Mouse (Mus musculus) MEL (cell line): ENCODE measurements around the gene Uso1. TPM values are rescaled to one million over a fixed set of nuclear protein-coding genes. Genes with fewer than 3 reads are reported as not detected.

Experiments used
- DNase-seq: peaks from one replicate; pipeline ENCODE4 v3.0.0; 2011; ENCODE audit warnings: low read depth, low spot score
- H3K27ac ChIP-seq: 2 replicates; pipeline ENCODE4 v1.5.1; 2012; ENCODE audit warnings: low read depth, mild to moderate bottlenecking, control low read depth, low read length, moderate library complexity; ENCODE audit not compliant: control insufficient read depth
- H3K27me3 ChIP-seq, 2 experiments: fragments of 150-350 bp in 1 of 2; sonication (generic) in 1 of 2; 2 replicates each; pipeline ENCODE4 v1.6.1; 2012; ENCODE audit warnings: low read length in 2 of 2, mild to moderate bottlenecking in 2 of 2, improper control_type of control experiment in 1 of 2, moderate library complexity in 1 of 2; ENCODE audit not compliant: insufficient read depth in 2 of 2, control insufficient read depth in 1 of 2
- H3K36me3 ChIP-seq, 2 experiments: 2 replicates each; pipeline ENCODE4 v1.6.1; 2012 to 2014; ENCODE audit warnings: low read length in 2 of 2, improper control_type of control experiment in 1 of 2, inconsistent platforms in 1 of 2, mild to moderate bottlenecking in 1 of 2; ENCODE audit not compliant: insufficient read depth in 2 of 2, control insufficient read depth in 1 of 2
- H3K4me1 ChIP-seq, 2 experiments: fragments of 150-350 bp in 1 of 2; sonication (generic) in 1 of 2; 2 replicates each; pipeline ENCODE4 v1.6.1; 2012; ENCODE audit warnings: low read length in 2 of 2, improper control_type of control experiment in 1 of 2, mild to moderate bottlenecking in 1 of 2; ENCODE audit not compliant: insufficient read depth in 2 of 2, control insufficient read depth in 1 of 2
- H3K4me3 ChIP-seq, 2 experiments: fragments of 150-350 bp in 1 of 2; sonication (generic) in 1 of 2; 2 replicates each; pipeline ENCODE4 v1.5.1; 2012; ENCODE audit warnings: low read depth in 2 of 2, low read length in 2 of 2, mild to moderate bottlenecking in 2 of 2, moderate library complexity in 2 of 2, control low read depth in 1 of 2, improper control_type of control experiment in 1 of 2; ENCODE audit not compliant: control insufficient read depth in 1 of 2, insufficient read depth in 1 of 2
- H3K79me2 ChIP-seq: 2 replicates; pipeline ENCODE4 v1.6.1; 2012; ENCODE audit warnings: mild to moderate bottlenecking, low read length, moderate library complexity; ENCODE audit not compliant: control insufficient read depth, poor library complexity, insufficient read depth
- H3K9ac ChIP-seq: 2 replicates; pipeline ENCODE4 v1.6.1; 2012; ENCODE audit warnings: low read depth, mild to moderate bottlenecking, control low read depth, low read length, moderate library complexity; ENCODE audit not compliant: control insufficient read depth, poor library complexity, severe bottlenecking
- H3K9me3 ChIP-seq: fragments of 150-350 bp; sonication (generic); replicated peaks from 2 replicates; pipeline ENCODE4 v1.6.1; 2012; ENCODE audit warnings: mild to moderate bottlenecking, low read length, improper control_type of control experiment, moderate library complexity; ENCODE audit not compliant: insufficient read depth
- BHLHE40 ChIP-seq: IDR thresholded peaks from 2 replicates; pipeline ENCODE4 v1.6.1; 2012; ENCODE audit warnings: low read depth, mild to moderate bottlenecking, inconsistent platforms, low read length, improper control_type of control experiment, borderline replicate concordance
- CTCF ChIP-seq, 3 experiments: IDR thresholded peaks in 2 of 3; conservative IDR thresholded peaks in 1 of 3; 2 replicates each; pipeline ENCODE4 v1.5.1; 2011 to 2012; ENCODE audit warnings: low read length in 3 of 3, low read depth in 2 of 3, mild to moderate bottlenecking in 2 of 3, improper control_type of control experiment in 1 of 3, inconsistent platforms in 1 of 3, mixed read lengths in 1 of 3, moderate library complexity in 1 of 3; ENCODE audit not compliant: control insufficient read depth in 1 of 3, insufficient read depth in 1 of 3, poor library complexity in 1 of 3, severe bottlenecking in 1 of 3
- EP300 ChIP-seq, 2 experiments: IDR thresholded peaks; 2 replicates each; pipeline ENCODE4 v1.6.1; 2011; ENCODE audit warnings: improper control_type of control experiment in 2 of 2, low read length in 2 of 2, low read depth in 1 of 2, mild to moderate bottlenecking in 1 of 2
- ETS1 ChIP-seq: IDR thresholded peaks from 2 replicates; pipeline ENCODE4 v1.6.1; 2012; ENCODE audit warnings: low read depth, mild to moderate bottlenecking, inconsistent platforms, low read length, improper control_type of control experiment, moderate library complexity
- GATA1 ChIP-seq: IDR thresholded peaks from 2 replicates; pipeline ENCODE4 v1.6.1; 2011; ENCODE audit warnings: low read depth, low read length, improper control_type of control experiment
- MAX ChIP-seq: IDR thresholded peaks from 2 replicates; pipeline ENCODE4 v1.6.1; 2011; ENCODE audit warnings: low read length, improper control_type of control experiment
- MXI1 ChIP-seq: IDR thresholded peaks from 2 replicates; pipeline ENCODE4 v1.6.1; 2011; ENCODE audit warnings: mild to moderate bottlenecking, low read depth, low read length, improper control_type of control experiment
- MYB ChIP-seq: IDR thresholded peaks from 2 replicates; pipeline ENCODE4 v1.6.1; 2011; ENCODE audit warnings: mild to moderate bottlenecking, low read depth, low read length, improper control_type of control experiment
- MYC ChIP-seq: IDR thresholded peaks from 2 replicates; pipeline ENCODE4 v1.6.1; 2011; ENCODE audit warnings: low read depth, mild to moderate bottlenecking, low read length, improper control_type of control experiment, moderate library complexity
- NELFE ChIP-seq: IDR thresholded peaks from 2 replicates; pipeline ENCODE4 v1.6.1; 2011; ENCODE audit warnings: low read depth, low read length, improper control_type of control experiment
- NRF1 ChIP-seq: IDR thresholded peaks from 2 replicates; pipeline ENCODE4 v1.6.1; 2014; ENCODE audit warnings: low read depth, mild to moderate bottlenecking, inconsistent platforms, low read length, improper control_type of control experiment, moderate library complexity; ENCODE audit not compliant: poor library complexity, insufficient read depth, severe bottlenecking
- POLR2AphosphoS2 ChIP-seq: IDR thresholded peaks from 2 replicates; pipeline ENCODE4 v1.6.1; 2011; ENCODE audit warnings: low read length, improper control_type of control experiment
- POLR2AphosphoS5 ChIP-seq: IDR thresholded peaks from 2 replicates; pipeline ENCODE4 v1.6.1; 2012; ENCODE audit warnings: low read depth, borderline replicate concordance, mild to moderate bottlenecking, inconsistent platforms, low read length, moderate library complexity, mixed read lengths
- RAD21 ChIP-seq: IDR thresholded peaks from 2 replicates; pipeline ENCODE4 v1.6.1; 2011; ENCODE audit warnings: mild to moderate bottlenecking, low read depth, low read length, improper control_type of control experiment
- RCOR1 ChIP-seq: IDR thresholded peaks from 2 replicates; pipeline ENCODE4 v1.6.1; 2012; ENCODE audit warnings: low read depth, mild to moderate bottlenecking, inconsistent platforms, low read length, improper control_type of control experiment
- SMC3 ChIP-seq: IDR thresholded peaks from 2 replicates; pipeline ENCODE4 v1.6.1; 2011; ENCODE audit warnings: low read depth, low read length, improper control_type of control experiment
- TAL1 ChIP-seq: IDR thresholded peaks from 2 replicates; pipeline ENCODE4 v1.6.1; 2012; ENCODE audit warnings: mild to moderate bottlenecking, inconsistent platforms, low read length, moderate library complexity, mixed read lengths
- TCF12 ChIP-seq: IDR thresholded peaks from 2 replicates; pipeline ENCODE4 v1.6.1; 2014; ENCODE audit warnings: low read depth, mild to moderate bottlenecking, inconsistent platforms, low read length, improper control_type of control experiment, moderate library complexity
- ZC3H11A ChIP-seq: IDR thresholded peaks from 2 replicates; pipeline ENCODE4 v1.6.1; 2012; ENCODE audit warnings: low read depth, mild to moderate bottlenecking, inconsistent platforms, low read length, improper control_type of control experiment
- ZNF384 ChIP-seq: IDR thresholded peaks from 2 replicates; pipeline ENCODE4 v1.6.1; 2012; ENCODE audit warnings: low read depth, mild to moderate bottlenecking, inconsistent platforms, low read length, improper control_type of control experiment
- polyA plus RNA-seq, 2 experiments: library from polyadenylated mRNA; stranded (reverse) in 1 of 2; unstranded in 1 of 2; fragments of >175 nt in 1 of 2; fragments of >200 nt in 1 of 2; gene quantifications; 2 replicates each; pipeline versions ENCODE4 v1.2.1 to v1.2.4; 2012; ENCODE audit warnings: low replicate concordance in 2 of 2, low read depth in 1 of 2; ENCODE audit not compliant: insufficient read length in 2 of 2, insufficient read depth in 1 of 2, missing spikeins in 1 of 2
- total RNA-seq: library from RNA; depleted of rRNA; stranded (reverse); fragments of 300-350 nt; gene quantifications from 2 replicates; pipeline ENCODE4 v1.2.3, GENCODE M21; 2012

Gene Uso1
- total and polyA plus RNA-seq, 3 experiments, result 22.1 to 69.1 (median 62.0) TPM

DNA sequence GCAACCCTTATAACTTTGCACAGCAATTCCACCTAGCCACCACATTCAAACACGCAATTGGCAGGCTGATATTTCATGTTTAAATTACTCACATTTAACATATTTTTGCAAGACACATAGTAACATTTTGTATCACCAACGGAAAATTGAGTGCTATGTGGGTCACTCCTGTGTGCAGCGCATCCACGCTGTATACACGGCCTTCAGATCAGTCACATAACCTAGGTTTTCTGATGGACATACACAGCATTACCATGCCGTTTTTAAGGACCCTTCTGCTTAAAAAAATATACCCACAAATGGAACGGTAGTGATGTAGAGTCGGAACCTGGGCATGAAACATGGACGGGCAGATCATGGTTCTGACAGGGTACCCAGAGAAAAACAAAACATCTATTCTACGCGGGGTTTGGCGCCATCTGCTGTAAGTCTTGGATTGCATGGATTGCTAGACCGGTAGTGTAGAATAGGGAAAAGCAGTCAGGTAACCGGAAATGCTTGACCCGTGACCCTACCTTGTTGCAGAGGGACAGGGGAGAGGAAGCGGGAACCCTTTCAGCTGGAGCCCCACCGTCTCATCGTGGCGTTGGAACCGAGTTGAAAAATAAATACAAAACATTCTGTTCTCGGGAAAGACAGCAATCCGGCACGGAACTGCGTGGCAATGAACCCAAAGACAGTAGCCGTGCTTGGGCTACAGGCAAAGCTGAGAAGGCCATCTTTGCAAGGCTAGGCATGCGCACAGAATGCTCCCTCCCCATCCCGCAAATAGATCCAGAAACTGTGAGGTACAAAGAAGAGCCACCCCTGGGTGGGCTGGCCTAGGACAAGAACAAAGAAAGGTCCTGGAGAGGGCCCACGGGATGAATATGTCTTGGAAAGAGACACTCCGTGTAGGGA is 101.8 kb downstream of the Uso1 start:
- H3K9me3 ChIP-seq, result no peaks in the 10 kb centered on the region
- no peak overlapping the region for H3K27ac ChIP-seq
- H3K4me3 ChIP-seq, result no peak overlapping the region
- no peaks in the 10 kb centered on the region; a peak in 1 of 4 replicates for H3K27me3 ChIP-seq
- H3K4me1 ChIP-seq, result peaks cover under 1 to 4% of the 10 kb centered on the region in 2 experiments
- peaks cover 0 to 2% of the 10 kb centered on the region in 2 experiments; a peak in 1 of 4 replicates for H3K36me3 ChIP-seq
- DNase-seq, result peak; percentile 37
- no peaks in the 10 kb centered on the region for H3K79me2 ChIP-seq
- TF ChIP-seq MYB, result no peak
- TF ChIP-seq RAD21, result peak; percentile 77
- peak; percentile 72 for TF ChIP-seq SMC3
- peak; percentile 53 for TF ChIP-seq ZC3H11A
- TF ChIP-seq CTCF (IDR thresholded peaks at IDR 0.05 in 2 of 3, conservative IDR thresholded peaks at IDR 0.05 in 1 of 3; ENCODE audit: control insufficient read depth in 1 of 3, insufficient read depth in 1 of 3, low read depth in 2 of 3, low read length in 3 of 3, poor library complexity in 1 of 3, severe bottlenecking in 1 of 3), result peak; percentile 48 to 67 (median 59)
- TF ChIP-seq MYC, result no peak
- H3K9ac ChIP-seq, result no peak overlapping the region

GRCm38 (mm10) chr5:92240769-92241168 is 103.0 kb downstream of the Uso1 start:
- Histone ChIP-seq H3K27me3 (no peaks in the 10 kb centered on the region; a peak in 1 of 4 replicates), H3K27ac (no peak overlapping the region)
- no peak for DNase-seq

GRCm38 (mm10) chr5:92244900-92245299 is 107.2 kb downstream of the Uso1 start:
- Histone ChIP-seq H3K79me2 (no peaks in the 10 kb centered on the region), H3K9me3 (no peaks in the 10 kb centered on the region), H3K4me1 (peaks cover 13 to 17% of the 10 kb centered on the region in 2 experiments)

More at GRCm38 (mm10) chr5:92240769-92241168, 103.0 kb downstream of the Uso1 start:
- peaks cover 7 to 13% of the 10 kb centered on the region in 2 experiments for H3K4me1 ChIP-seq
- peaks cover 0 to 9% of the 10 kb centered on the region in 2 experiments; a peak in 2 of 4 replicates for H3K36me3 ChIP-seq
- H3K9me3 ChIP-seq, result no peaks in the 10 kb centered on the region
- TF ChIP-seq EP300 (IDR thresholded peaks at IDR 0.05; ENCODE audit: low read depth in 1 of 2, low read length in 2 of 2), result no peak
- no peak for TF ChIP-seq ETS1
- no peak for TF ChIP-seq BHLHE40
- no peak for TF ChIP-seq POLR2AphosphoS5
- no peak for TF ChIP-seq RAD21
- no peak for TF ChIP-seq NELFE
- TF ChIP-seq MAX, result no peak
- no peak for TF ChIP-seq POLR2AphosphoS2
- no peak for TF ChIP-seq MYB
- TF ChIP-seq NRF1, result no peak
- TF ChIP-seq RCOR1, result no peak
- no peak for TF ChIP-seq ZNF384
- H3K4me3 ChIP-seq, result no peak overlapping the region
- no peak overlapping the region for H3K9ac ChIP-seq
- H3K79me2 ChIP-seq, result no peaks in the 10 kb centered on the region

More at GRCm38 (mm10) chr5:92244900-92245299, 107.2 kb downstream of the Uso1 start:
- Histone ChIP-seq H3K9ac (no peak overlapping the region), H3K27me3 (no peaks in the 10 kb centered on the region), H3K4me3 (peak overlapping the region in 1 of 2 experiments; percentile 29; a peak in 2 of 4 replicates), H3K36me3 (peaks cover 0 to 14% of the 10 kb centered on the region in 2 experiments; a peak in 2 of 4 replicates), H3K27ac (peak overlapping the region; percentile 61)
- peak; percentile 29 for DNase-seq
- TF ChIP-seq TCF12 (0 out of 2 replicates have a peak, but pooled peaks have one; percentile 40), GATA1 (peak; percentile 61; the same call in 1 of the 2 replicates), MXI1 (no peak), TAL1 (no peak), ETS1 (peak; percentile 52; the same call in 1 of the 2 replicates), EP300 (IDR thresholded peaks at IDR 0.05; ENCODE audit: low read depth in 1 of 2, low read length in 2 of 2) (peak; percentile 51 to 69; a peak in 3 of 4 replicates)
- TF ChIP-seq, all 39 proteins: peak for 4
